Mouse (Mus musculus): ENCODE measurements at regions not wholly inside any gene's neighbourhood (a gene's known extent, or its start where the extent isn't known, plus 50 kb on each side); places are given as distances from the start of the nearest gene placed in this dataset.

DNA sequence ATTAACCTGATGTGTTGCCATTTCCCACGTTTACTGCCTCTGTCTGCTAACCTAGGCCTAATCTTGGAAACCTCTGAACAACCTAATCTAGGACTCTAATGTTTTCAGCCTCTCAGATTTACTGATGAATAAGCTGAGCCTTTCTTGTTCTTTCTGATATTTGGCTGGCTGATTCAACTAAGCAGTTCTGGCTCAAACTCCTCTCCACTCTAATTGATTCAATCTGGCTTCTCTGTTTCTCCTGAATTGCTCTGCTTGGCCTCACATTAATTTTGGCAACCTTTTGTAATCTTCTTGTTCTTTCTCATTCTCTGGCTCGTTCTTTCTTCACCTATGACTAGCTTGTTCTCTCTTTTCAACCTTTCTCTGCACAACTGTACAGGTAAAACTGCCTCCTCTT, 1561.2 kb upstream of the Zeb2 start:
- no peaks in the 10 kb centered on the region for H3K4me1 ChIP-seq (ENCODE audit: control insufficient read depth, insufficient read depth, low read length)
- no peak for DNase-seq

DNA sequence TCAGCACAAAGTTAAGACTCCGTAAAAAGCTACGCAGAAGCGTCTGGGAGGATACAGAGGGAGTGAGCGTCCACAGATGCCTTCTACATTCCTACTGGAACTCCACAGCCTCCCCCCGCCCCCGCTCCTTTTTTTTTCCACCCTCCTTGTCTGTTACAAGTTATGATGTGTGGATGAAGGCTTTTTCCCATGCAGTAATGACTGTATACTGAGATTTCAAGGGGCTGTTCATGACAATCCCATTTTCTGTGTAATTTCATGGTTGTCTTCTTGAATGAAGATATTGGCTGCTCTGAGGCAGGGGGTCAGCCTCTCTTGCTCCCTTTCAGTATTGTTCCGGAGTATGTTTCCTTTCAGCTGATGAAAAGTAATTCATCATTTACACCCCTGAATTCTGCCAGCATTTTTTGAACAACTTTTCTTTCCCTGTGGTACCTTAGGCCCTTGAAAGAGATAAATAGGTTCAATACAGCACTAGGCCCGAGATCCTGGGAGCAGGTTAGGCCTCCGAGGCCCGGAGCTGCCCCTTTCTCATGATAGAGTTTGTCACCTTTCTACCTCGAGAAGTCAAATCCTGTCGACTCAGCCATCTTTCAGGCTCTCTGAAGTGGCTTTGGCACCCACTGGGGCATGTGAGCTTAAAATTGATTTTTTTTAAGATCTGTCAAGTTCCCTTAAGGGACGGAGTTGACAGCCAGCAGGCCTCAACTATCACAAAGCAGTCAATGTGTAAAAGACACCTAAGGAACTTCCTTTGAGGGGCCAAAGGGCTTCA, 1552.5 kb upstream of the Zeb2 start:
- Histone ChIP-seq H3K4me1 (ENCODE audit: control insufficient read depth, insufficient read depth, low read length) (no peaks in the 10 kb centered on the region), H3K4me3 (replicated peaks; ENCODE audit: extremely low read depth, low read depth, low read length) (no peak overlapping the region)
- no peak for TF ChIP-seq POLR2A (IDR thresholded peaks at IDR 0.05; ENCODE audit: borderline replicate concordance, extremely low read depth, low read depth, low read length)
- no peak for TF ChIP-seq CTCF (IDR thresholded peaks at IDR 0.05; ENCODE audit: insufficient read depth, low read length)
- no peak for DNase-seq
- 75% methylated on average over 13 of the region's 13 CpGs for WGBS

More for the DNA sequence above, 1561.2 kb upstream of the Zeb2 start:
- 44% methylated on average over 2 of the region's 2 CpGs for WGBS
- TF ChIP-seq CTCF (IDR thresholded peaks at IDR 0.05; ENCODE audit: insufficient read depth, low read length) (no peak), POLR2A (IDR thresholded peaks at IDR 0.05; ENCODE audit: borderline replicate concordance, extremely low read depth, low read depth, low read length) (no peak)
- no peak overlapping the region for H3K4me3 ChIP-seq (replicated peaks; ENCODE audit: extremely low read depth, low read depth, low read length)

DNA sequence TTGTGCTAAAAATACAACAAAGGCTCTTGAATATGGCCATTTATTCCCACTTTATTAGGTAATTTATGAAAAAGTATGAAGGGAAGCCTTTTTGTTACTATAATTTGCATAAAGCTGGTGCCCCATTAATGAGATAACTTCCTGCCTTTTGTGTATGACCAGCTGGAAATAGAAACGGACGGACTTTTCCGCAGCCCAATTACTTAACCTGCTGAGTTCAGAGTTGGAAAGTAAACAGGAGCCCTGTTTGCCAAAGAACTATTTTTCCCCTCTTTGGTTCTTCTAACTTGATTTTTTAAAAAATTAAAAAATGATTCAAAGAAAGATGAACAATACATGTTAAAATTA, 1549.8 kb upstream of the Zeb2 start:
- Histone ChIP-seq H3K4me3 (replicated peaks; ENCODE audit: extremely low read depth, low read depth, low read length) (no peak overlapping the region), H3K4me1 (ENCODE audit: control insufficient read depth, insufficient read depth, low read length) (no peaks in the 10 kb centered on the region)
- TF ChIP-seq CTCF (IDR thresholded peaks at IDR 0.05; ENCODE audit: insufficient read depth, low read length): no peak
- no peak for TF ChIP-seq POLR2A (IDR thresholded peaks at IDR 0.05; ENCODE audit: borderline replicate concordance, extremely low read depth, low read depth, low read length)
- WGBS: 40% methylated on average over 3 of the region's 3 CpGs
- DNase-seq: no peak

DNA sequence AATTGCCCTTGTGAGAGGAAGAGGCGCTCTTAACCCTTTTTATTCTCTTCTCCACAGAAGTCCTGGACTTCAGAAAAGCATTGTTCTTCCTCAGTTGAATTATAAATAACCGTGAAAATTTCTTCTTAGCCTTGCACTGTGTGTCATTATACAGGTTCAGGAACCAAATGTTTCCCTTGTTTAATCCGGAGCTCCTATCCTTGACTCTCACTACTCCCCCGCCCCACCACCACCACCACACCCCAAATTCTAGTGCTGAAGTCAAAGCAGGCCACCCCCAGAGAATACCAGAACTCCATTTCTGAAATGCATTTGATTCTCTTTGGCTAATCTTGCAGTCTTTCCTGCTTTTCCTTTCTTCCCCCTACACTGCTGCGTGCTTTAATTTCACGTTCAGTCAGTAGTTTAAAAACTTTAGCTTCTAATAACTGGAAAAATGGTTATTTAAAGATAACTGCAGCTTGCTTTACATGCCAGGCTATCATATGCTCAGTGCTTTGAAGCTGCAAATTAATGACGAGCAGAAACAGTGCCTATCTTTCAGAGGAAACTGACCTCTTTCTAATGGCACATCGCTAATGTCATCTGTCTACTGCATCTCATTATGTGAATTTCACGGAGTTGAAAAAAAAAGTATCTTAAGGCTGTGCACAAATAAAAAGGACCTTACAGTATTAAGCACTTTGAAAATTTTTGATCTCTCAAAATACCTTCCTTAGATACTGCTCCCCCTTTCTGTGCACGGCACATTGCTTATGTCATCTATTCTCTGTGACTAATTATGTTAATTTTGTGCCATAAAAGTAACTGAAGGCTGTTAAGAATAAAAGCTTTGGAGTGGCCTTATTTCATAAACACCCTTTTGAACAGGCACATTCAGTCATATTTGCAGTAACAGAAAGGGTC, 1549.1 kb upstream of the Zeb2 start:
- 48% methylated on average over 10 of the region's 10 CpGs for WGBS
- no peak for DNase-seq
- Histone ChIP-seq H3K4me3 (replicated peaks; ENCODE audit: extremely low read depth, low read depth, low read length) (no peak overlapping the region), H3K4me1 (ENCODE audit: control insufficient read depth, insufficient read depth, low read length) (no peaks in the 10 kb centered on the region)
- TF ChIP-seq POLR2A (IDR thresholded peaks at IDR 0.05; ENCODE audit: borderline replicate concordance, extremely low read depth, low read depth, low read length) (no peak), CTCF (IDR thresholded peaks at IDR 0.05; ENCODE audit: insufficient read depth, low read length) (no peak)

DNA sequence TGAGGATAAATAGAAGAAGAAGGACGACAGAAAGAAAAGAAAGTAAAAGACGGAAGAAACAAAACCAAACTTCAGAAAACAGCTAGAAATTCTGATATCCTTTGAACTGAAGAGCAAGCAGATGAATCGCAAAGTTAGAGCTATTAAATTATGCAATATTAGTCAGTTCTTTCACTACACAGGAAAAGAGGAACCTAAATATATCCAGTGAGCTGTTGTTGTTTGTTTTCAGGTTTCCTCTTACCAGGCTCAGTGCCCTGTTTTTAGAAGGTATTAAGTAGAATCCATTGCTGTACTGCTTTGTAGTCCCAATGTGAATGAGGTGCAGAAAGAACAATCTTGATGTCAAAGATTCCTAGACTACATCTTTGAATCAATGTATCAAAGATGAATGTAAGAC, 1544.7 kb upstream of the Zeb2 start:
- Histone ChIP-seq H3K4me3 (replicated peaks; ENCODE audit: extremely low read depth, low read depth, low read length) (no peak overlapping the region), H3K4me1 (ENCODE audit: control insufficient read depth, insufficient read depth, low read length) (no peaks in the 10 kb centered on the region)
- WGBS: 61% methylated on average over 3 of the region's 3 CpGs
- no peak for TF ChIP-seq POLR2A (IDR thresholded peaks at IDR 0.05; ENCODE audit: borderline replicate concordance, extremely low read depth, low read depth, low read length)
- no peak for TF ChIP-seq CTCF (IDR thresholded peaks at IDR 0.05; ENCODE audit: insufficient read depth, low read length)
- DNase-seq: no peak

DNA sequence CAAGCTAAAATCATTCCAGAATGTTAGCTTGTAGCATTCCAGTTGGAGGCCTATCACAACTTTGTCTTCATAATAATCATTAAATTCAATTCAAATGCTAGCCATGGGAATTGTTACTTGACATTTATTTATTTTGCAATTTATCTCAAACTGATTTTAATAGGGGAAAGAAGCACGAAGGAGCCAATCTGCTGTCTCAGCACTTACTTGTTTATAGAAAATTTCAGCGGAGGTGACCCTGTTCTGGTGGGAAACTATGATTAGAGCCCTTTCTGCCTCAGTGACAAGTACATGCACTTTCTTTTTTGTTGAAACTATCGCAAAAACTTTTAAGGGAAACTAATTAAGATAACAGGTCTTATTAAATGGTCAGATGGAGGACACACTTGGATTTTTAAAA, 1543.4 kb upstream of the Zeb2 start:
- H3K4me1 ChIP-seq (ENCODE audit: control insufficient read depth, insufficient read depth, low read length): no peaks in the 10 kb centered on the region
- no peak overlapping the region for H3K4me3 ChIP-seq (replicated peaks; ENCODE audit: extremely low read depth, low read depth, low read length)
- TF ChIP-seq CTCF (IDR thresholded peaks at IDR 0.05; ENCODE audit: insufficient read depth, low read length): no peak
- no peak for TF ChIP-seq POLR2A (IDR thresholded peaks at IDR 0.05; ENCODE audit: borderline replicate concordance, extremely low read depth, low read depth, low read length)
- 61% methylated on average over 3 of the region's 3 CpGs for WGBS
- no peak for DNase-seq

DNA sequence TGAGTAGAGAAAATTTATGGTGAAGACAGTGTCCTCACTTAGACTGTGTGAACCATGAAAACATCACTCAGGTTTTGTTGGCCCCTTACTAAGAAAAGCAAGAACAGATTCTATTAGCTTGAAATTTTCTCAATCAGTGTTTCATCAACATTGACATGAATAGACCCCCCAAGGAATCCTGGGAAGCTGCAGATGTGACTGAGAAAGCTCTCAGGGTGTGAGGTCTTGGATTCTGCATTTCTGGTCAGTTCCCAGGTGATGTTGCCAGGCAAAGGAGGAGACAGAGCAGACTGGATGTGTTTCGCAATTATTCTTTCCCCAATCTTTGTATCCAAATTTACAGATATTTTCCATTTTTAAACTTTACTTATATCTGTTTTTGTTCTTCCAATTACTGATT, 1538.1 kb upstream of the Zeb2 start:
- TF ChIP-seq POLR2A (IDR thresholded peaks at IDR 0.05; ENCODE audit: borderline replicate concordance, extremely low read depth, low read depth, low read length) (no peak), CTCF (IDR thresholded peaks at IDR 0.05; ENCODE audit: insufficient read depth, low read length) (no peak)
- H3K4me3 ChIP-seq (replicated peaks; ENCODE audit: extremely low read depth, low read depth, low read length): no peak overlapping the region
- 82% methylated on average over 1 of the region's 1 CpGs for WGBS
- no peaks in the 10 kb centered on the region for H3K4me1 ChIP-seq (ENCODE audit: control insufficient read depth, insufficient read depth, low read length)
- DNase-seq: no peak

DNA sequence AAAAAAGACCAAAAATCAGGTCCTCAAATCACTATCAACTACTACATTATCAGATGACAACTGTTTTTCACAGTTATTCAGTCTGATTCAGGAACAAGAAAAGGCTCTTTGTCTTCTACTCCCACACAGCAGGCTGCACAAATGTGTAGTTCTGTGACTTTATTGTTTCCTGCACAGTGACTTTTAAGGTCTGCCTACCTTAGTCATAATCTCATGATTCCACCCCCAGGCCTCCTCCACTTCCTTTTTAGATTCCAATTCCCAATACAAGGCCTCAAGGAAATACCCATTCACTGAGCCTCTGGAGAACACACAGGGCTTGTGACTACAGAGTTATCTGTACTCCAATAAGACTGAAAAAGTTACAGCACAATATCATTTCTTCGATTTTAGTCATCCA, 1535.4 kb upstream of the Zeb2 start:
- DNase-seq: no peak
- TF ChIP-seq POLR2A (IDR thresholded peaks at IDR 0.05; ENCODE audit: borderline replicate concordance, extremely low read depth, low read depth, low read length): no peak
- no peak for TF ChIP-seq CTCF (IDR thresholded peaks at IDR 0.05; ENCODE audit: insufficient read depth, low read length)
- WGBS: 95% methylated on average over 1 of the region's 1 CpGs
- Histone ChIP-seq H3K4me1 (ENCODE audit: control insufficient read depth, insufficient read depth, low read length) (no peaks in the 10 kb centered on the region), H3K4me3 (replicated peaks; ENCODE audit: extremely low read depth, low read depth, low read length) (no peak overlapping the region)

DNA sequence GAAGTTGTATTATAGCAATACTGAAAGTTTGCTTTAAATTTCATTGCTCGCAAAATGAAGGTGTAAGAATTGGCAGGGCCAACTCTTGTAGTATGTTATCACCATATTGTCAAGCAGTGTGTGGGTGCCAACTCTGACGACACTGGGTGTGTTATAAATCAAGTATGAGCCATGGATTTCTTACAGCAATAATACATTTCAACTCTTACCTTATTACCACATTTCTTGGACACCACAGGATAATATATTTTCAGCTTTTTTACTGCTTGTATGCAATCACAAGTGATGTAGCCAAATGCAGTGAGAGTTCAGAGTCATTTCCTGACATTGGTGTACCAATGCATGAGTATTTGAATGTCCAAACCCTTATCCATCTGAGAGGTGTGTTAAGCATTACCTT, 1529.2 kb upstream of the Zeb2 start:
- no peak for DNase-seq
- 74% methylated on average over 2 of the region's 2 CpGs for WGBS
- H3K4me3 ChIP-seq (replicated peaks; ENCODE audit: extremely low read depth, low read depth, low read length): no peak overlapping the region
- no peaks in the 10 kb centered on the region for H3K4me1 ChIP-seq (ENCODE audit: control insufficient read depth, insufficient read depth, low read length)
- TF ChIP-seq CTCF (IDR thresholded peaks at IDR 0.05; ENCODE audit: insufficient read depth, low read length) (no peak), POLR2A (IDR thresholded peaks at IDR 0.05; ENCODE audit: borderline replicate concordance, extremely low read depth, low read depth, low read length) (no peak)

All from lung, adult 2 months (tissue).